In genomic region chr7:30728739-30729395, GRCm38 (mm10) we compare ENCODE assay signal across 8 mouse cellular contexts. TPM values are rescaled to one million over a fixed set of nuclear protein-coding genes. Genes with fewer than 3 reads are reported as not detected.
DNase-seq lines count a peak whose midpoint lies in the region; TF ChIP-seq lines count a peak whose summit lies in the region.

No protein-coding gene starts in this region.

- H3K4me1 ChIP-seq in bone marrow, adult 2 months (ENCODE audit: control insufficient read depth, insufficient read depth, low read length), result no peaks in the 10 kb centered on the region; the same call in 1 of the 2 replicates
- peaks cover 46% of the 10 kb centered on the region for H3K4me1 ChIP-seq in hindbrain, embryonic 10.5 days (replicated peaks)
- H3K4me1 ChIP-seq in midbrain, embryonic 10.5 days, result peaks cover 33% of the 10 kb centered on the region

- peak overlapping the region; percentile 87 for H3K4me3 ChIP-seq in layer of hippocampus, adult 2 months
- H3K4me3 ChIP-seq in bone marrow, adult 2 months (replicated peaks; ENCODE audit: control insufficient read depth, low read depth, low read length), result peak overlapping the region; percentile 84
- H3K4me3 ChIP-seq in hindbrain, embryonic 10.5 days, result peak overlapping the region; percentile 73
- peak overlapping the region; percentile 86 for H3K4me3 ChIP-seq in midbrain, embryonic 10.5 days

- DNase-seq in layer of hippocampus, adult 2 months (ENCODE audit: low spot score in 2 of 2), result no peak
- DNase-seq in layer of hippocampus, adult 8-10 months (ENCODE audit: low spot score in 2 of 2), result no peak
- no peak for DNase-seq in hindbrain, embryonic 10.5 days (ENCODE audit: low spot score)
- no peak for DNase-seq in midbrain, embryonic 10.5 days (ENCODE audit: low spot score)
- no peak for DNase-seq in thymus, postnatal 14 days
- DNase-seq in cerebellum, postnatal 14 days, result no peak
- DNase-seq in ovary, adult 18-20 months (ENCODE audit: low spot score), result no peak

- H3K27ac ChIP-seq in layer of hippocampus, adult 2 months, result peak overlapping the region; percentile 92
- H3K27ac ChIP-seq in bone marrow, adult 2 months (ENCODE audit: control insufficient read depth, insufficient read depth, low read depth, low read length, poor library complexity), result peak overlapping the region; percentile 71; the same call in 1 of the 2 replicates
- H3K27ac ChIP-seq in hindbrain, embryonic 10.5 days, result peak overlapping the region; percentile 90
- peak overlapping the region; percentile 91 for H3K27ac ChIP-seq in midbrain, embryonic 10.5 days (replicated peaks)

- H3K9me3 ChIP-seq in hindbrain, embryonic 10.5 days, result no peaks in the 10 kb centered on the region
- no peaks in the 10 kb centered on the region for H3K9me3 ChIP-seq in midbrain, embryonic 10.5 days (replicated peaks)

- 5% methylated on average over 26 of the region's 26 CpGs for WGBS in bone marrow, adult 2 months
- 10% methylated on average over 26 of the region's 26 CpGs for WGBS in hindbrain, embryonic 10.5 days
- WGBS in midbrain, embryonic 10.5 days, result 10% methylated on average over 26 of the region's 26 CpGs

- TF ChIP-seq CTCF in layer of hippocampus, adult 2 months (conservative IDR thresholded peaks at IDR 0.05), result peak; percentile 17; the same call in 1 of the 2 replicates
- no peak for TF ChIP-seq CTCF in bone marrow, adult 2 months (IDR thresholded peaks at IDR 0.05; ENCODE audit: control insufficient read depth, insufficient read depth, low read length)

- H3K36me3 ChIP-seq in hindbrain, embryonic 10.5 days, result peaks cover 53% of the 10 kb centered on the region
- H3K36me3 ChIP-seq in midbrain, embryonic 10.5 days, result peaks cover 41% of the 10 kb centered on the region

- H3K27me3 ChIP-seq in hindbrain, embryonic 10.5 days (ENCODE audit: insufficient read depth, poor library complexity, severe bottlenecking), result no peaks in the 10 kb centered on the region
- no peaks in the 10 kb centered on the region for H3K27me3 ChIP-seq in midbrain, embryonic 10.5 days (ENCODE audit: low read depth, poor library complexity, severe bottlenecking)

- no peak for TF ChIP-seq POLR2A in bone marrow, adult 2 months (IDR thresholded peaks at IDR 0.05; ENCODE audit: borderline replicate concordance, control insufficient read depth, low read depth, low read length)

RNA-seq across cellular contexts. Expression of gene Tmem147, which starts 0.5 kb away (rescaled TPM):
- total RNA-seq in layer of hippocampus, adult 2 months (2021), result 100 to 1,000 TPM; 108 to 112 TPM
- 100 to 1,000 TPM; 110 to 119 (median 116) TPM for total RNA-seq in layer of hippocampus, adult 8-10 months (2022)
- polyA plus RNA-seq in bone marrow, adult 2 months (2011; ENCODE audit: insufficient read depth, insufficient read length, low replicate concordance, missing spikeins), result 49.6 and 95.6 TPM in 2 replicates
- 163 and 170 TPM in 2 replicates for polyA plus RNA-seq in hindbrain, embryonic 10.5 days (2016; fragmentation: Nextera tagmentation; extraction: Ambion mirVana)
- polyA plus RNA-seq in midbrain, embryonic 10.5 days (2016; fragmentation: Nextera tagmentation; extraction: Ambion mirVana), result 155 and 164 TPM in 2 replicates

RNA-seq across cellular contexts. Expression of gene Gapdhs, which starts 14.6 kb away (rescaled TPM):
- not detected for total RNA-seq in layer of hippocampus, adult 2 months (2021)
- not detected for total RNA-seq in layer of hippocampus, adult 8-10 months (2022)
- polyA plus RNA-seq in bone marrow, adult 2 months (2011; ENCODE audit: insufficient read depth, insufficient read length, low replicate concordance, missing spikeins), result not detected in 2 replicates
- polyA plus RNA-seq in hindbrain, embryonic 10.5 days (2016; fragmentation: Nextera tagmentation; extraction: Ambion mirVana), result 0.26 and 0.69 TPM in 2 replicates
- polyA plus RNA-seq in midbrain, embryonic 10.5 days (2016; fragmentation: Nextera tagmentation; extraction: Ambion mirVana), result 0.33 and 0.40 TPM in 2 replicates

RNA-seq across cellular contexts. Expression of gene Atp4a, which starts 16.9 kb away (rescaled TPM):
- total RNA-seq in layer of hippocampus, adult 2 months (2021), result under 1 TPM; 0.38 to 0.47 TPM
- total RNA-seq in layer of hippocampus, adult 8-10 months (2022), result 1 to 10 TPM; 1.1 to 2.1 (median 1.6) TPM
- 0.95 TPM in 1 of 2 replicates, not detected in the other for polyA plus RNA-seq in bone marrow, adult 2 months (2011; ENCODE audit: insufficient read depth, insufficient read length, low replicate concordance, missing spikeins)
- polyA plus RNA-seq in hindbrain, embryonic 10.5 days (2016; fragmentation: Nextera tagmentation; extraction: Ambion mirVana), result 0.91 and 1.6 TPM in 2 replicates
- 0.89 and 1.1 TPM in 2 replicates for polyA plus RNA-seq in midbrain, embryonic 10.5 days (2016; fragmentation: Nextera tagmentation; extraction: Ambion mirVana)

RNA-seq across cellular contexts. Expression of gene Sbsn, which starts 22.4 kb away (rescaled TPM):
- total RNA-seq in layer of hippocampus, adult 2 months (2021), result 1 to 10 TPM; 4.9 to 6.1 TPM
- total RNA-seq in layer of hippocampus, adult 8-10 months (2022), result 10 to 100 TPM in 1 of 4 experiments, 1 to 10 TPM in 3; 7.8 to 11.8 (median 8.4) TPM
- 3.5 and 6.4 TPM in 2 replicates for polyA plus RNA-seq in bone marrow, adult 2 months (2011; ENCODE audit: insufficient read depth, insufficient read length, low replicate concordance, missing spikeins)
- polyA plus RNA-seq in hindbrain, embryonic 10.5 days (2016; fragmentation: Nextera tagmentation; extraction: Ambion mirVana), result 0.72 and 0.93 TPM in 2 replicates
- 0.51 and 0.65 TPM in 2 replicates for polyA plus RNA-seq in midbrain, embryonic 10.5 days (2016; fragmentation: Nextera tagmentation; extraction: Ambion mirVana)

RNA-seq across cellular contexts. Expression of gene 2200002J24Rik, which starts 30.1 kb away (rescaled TPM):
- total RNA-seq in layer of hippocampus, adult 2 months (2021), result not detected
- total RNA-seq in layer of hippocampus, adult 8-10 months (2022), result not detected
- not detected in 2 replicates for polyA plus RNA-seq in bone marrow, adult 2 months (2011; ENCODE audit: insufficient read depth, insufficient read length, low replicate concordance, missing spikeins)
- not detected in 2 replicates for polyA plus RNA-seq in hindbrain, embryonic 10.5 days (2016; fragmentation: Nextera tagmentation; extraction: Ambion mirVana)
- not detected in 2 replicates for polyA plus RNA-seq in midbrain, embryonic 10.5 days (2016; fragmentation: Nextera tagmentation; extraction: Ambion mirVana)
